Mouse (Mus musculus): ENCODE measurements around the gene Fryl.

DNA sequence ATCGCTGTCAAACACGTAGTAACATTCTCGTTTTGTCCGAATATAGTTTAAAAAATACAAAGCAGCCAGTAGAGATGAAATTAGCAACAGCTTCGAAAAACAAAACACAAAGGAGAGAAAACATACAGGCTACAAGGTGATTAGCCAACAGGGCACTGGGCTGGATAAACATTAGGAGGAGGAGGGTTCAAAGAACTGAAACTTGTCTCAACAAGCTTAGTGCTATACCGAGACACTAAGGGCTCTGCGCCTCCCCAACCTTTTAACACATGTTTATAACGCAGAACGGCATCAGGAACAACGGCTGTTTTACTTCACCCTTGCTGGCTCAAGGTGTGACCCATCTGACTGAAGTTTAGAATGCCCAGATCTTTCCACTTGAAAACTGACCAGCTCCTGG lies 22.8 kb upstream of the Fryl start:
- TF ChIP-seq POLR2A (IDR thresholded peaks at IDR 0.05; ENCODE audit: control insufficient read depth, extremely low read depth, insufficient read depth, low read length, poor library complexity): no peak
- TF ChIP-seq CTCF (IDR thresholded peaks at IDR 0.05; ENCODE audit: borderline replicate concordance, control insufficient read depth, extremely low read depth, insufficient read depth, low read length, poor library complexity): no peak
